Mouse (Mus musculus) stomach, postnatal 0 days (tissue): ENCODE measurements around the gene Patl1. TPM values are rescaled to one million over a fixed set of nuclear protein-coding genes. Genes with fewer than 3 reads are reported as not detected.
"Not testable (repeated sequence)": the region's sequence is repeated elsewhere in the genome, so short reads cannot be mapped to it uniquely, and the experiment has no call there.

Source experiments
- ATAC-seq: fragments of 200-750 bp; cut with Nextera tagmentation; 2 replicates; pipeline ENCODE4 v1.8.0; 2017; ENCODE audit not compliant: low FRiP score, low TSS enrichment
- DNase-seq: peaks from one replicate; pipeline ENCODE4 v3.0.0-alpha.2; 2016; ENCODE audit warnings: low spot score
- H3K27ac ChIP-seq: fragments of 300-500 bp; sonication (generic); replicated peaks from 2 replicates; pipeline ENCODE4 v1.5.1; 2014; ENCODE audit warnings: mild to moderate bottlenecking, control low read depth
- H3K27me3 ChIP-seq: fragments of 300-500 bp; sonication (generic); 2 replicates; pipeline ENCODE4 v1.6.1; 2014; ENCODE audit warnings: low read length; ENCODE audit not compliant: control insufficient read depth, insufficient read depth
- H3K36me3 ChIP-seq: fragments of 300-500 bp; sonication (generic); 2 replicates; pipeline ENCODE4 v1.6.1; 2014; ENCODE audit warnings: low read length, mixed read lengths; ENCODE audit not compliant: control insufficient read depth, insufficient read depth
- H3K4me1 ChIP-seq: fragments of 300-500 bp; sonication (generic); replicated peaks from 2 replicates; pipeline ENCODE4 v1.6.1; 2014; ENCODE audit warnings: antibody characterized with exemption; ENCODE audit not compliant: control insufficient read depth, insufficient read depth
- H3K4me2 ChIP-seq: fragments of 300-500 bp; sonication (generic); replicated peaks from 2 replicates; pipeline ENCODE4 v1.6.1; 2014; ENCODE audit warnings: low read depth, mild to moderate bottlenecking, control low read depth, moderate library complexity
- H3K4me3 ChIP-seq: fragments of 300-500 bp; sonication (generic); 2 replicates; pipeline ENCODE4 v1.5.1; 2014; ENCODE audit warnings: low read depth, low read length, control low read depth
- H3K9ac ChIP-seq: fragments of 300-500 bp; sonication (generic); 2 replicates; pipeline ENCODE4 v1.6.1; 2014; ENCODE audit warnings: mild to moderate bottlenecking, low read length, control low read depth, mixed read lengths
- H3K9me3 ChIP-seq: fragments of 300-500 bp; sonication (generic); 2 replicates; pipeline ENCODE4 v1.6.1; 2016; ENCODE audit warnings: low read length; ENCODE audit not compliant: control insufficient read depth
- CTCF ChIP-seq: IDR thresholded peaks from 2 replicates; pipeline ENCODE4 v1.5.1; 2016; ENCODE audit warnings: antibody characterized with exemption, low read depth, mild to moderate bottlenecking, moderate library complexity
- EP300 ChIP-seq: optimal IDR thresholded peaks from 2 replicates; pipeline ENCODE3; 2016; ENCODE audit warnings: antibody characterized with exemption
- WGBS: fragments of 180-500 bp; shearing (Covaris S2); extraction: QIAGEN DNeasy Blood & Tissue Kit; methylation state at CpG from one replicate; pipeline ENCODE4 v1.1.7; 2014; 5-methylcytosine and 5-hydroxymethylcytosine counted together
- polyA plus RNA-seq: library from polyadenylated mRNA; unstranded; fragments of >200 nt; fragmentation: Nextera tagmentation; extraction: Ambion mirVana; gene quantifications from 2 replicates; pipeline ENCODE4 v1.2.1, GENCODE M21; 2015

Gene Patl1
- polyA plus RNA-seq, result 5.7 and 6.6 TPM in 2 replicates

GRCm38 (mm10) chr19:11912037-11912532 lies at the start of gene Patl1:
Gene Patl1, plus strand, starts transcription at chr19:11912399.
- peak; percentile 98 for ATAC-seq
- peak within 1 kb of the TSS; percentile 95 for H3K27ac ChIP-seq
- DNase-seq, result peak; percentile 98
- H3K4me1 ChIP-seq, result no peaks in the 10 kb centered on the region
- peak within 1 kb of the TSS; percentile 90 for H3K9ac ChIP-seq
- TF ChIP-seq CTCF, result no peak
- H3K4me3 ChIP-seq, result peak within 1 kb of the TSS; percentile 93
- peak within 1 kb of the TSS; percentile 84 for H3K4me2 ChIP-seq
- no peaks in the 10 kb centered on the region for H3K36me3 ChIP-seq
- WGBS, result under 1% methylated on average over 45 of the region's 53 CpGs
- H3K9me3 ChIP-seq, result no peaks in the 10 kb centered on the region
- H3K27me3 ChIP-seq, result no peaks in the 10 kb centered on the region

- no peak for TF ChIP-seq EP300
- no peak for TF ChIP-seq CTCF
- H3K36me3 ChIP-seq, result no peaks in the 10 kb centered on the region
- WGBS, result 78% methylated on average over 2 of the region's 2 CpGs
- no peaks in the 10 kb centered on the region for H3K4me1 ChIP-seq
- H3K27me3 ChIP-seq, result no peaks in the 10 kb centered on the region
- DNase-seq, result no peak
- H3K4me3 ChIP-seq, result no peak overlapping the region
- no peaks in the 10 kb centered on the region for H3K9me3 ChIP-seq
- no peak overlapping the region for H3K4me2 ChIP-seq
- H3K9ac ChIP-seq, result no peak overlapping the region
- ATAC-seq, result no peak
- H3K27ac ChIP-seq, result no peak overlapping the region
Observed at GRCm38 (mm10) chr19:11867837-11868236, 44.4 kb upstream of the Patl1 start.

- no peak within 1 kb of the TSS for H3K27ac ChIP-seq
- DNase-seq (no peak), ATAC-seq (no peak)
- WGBS, result 40% methylated on average over 1 of the region's 1 CpGs
- H3K4me1 ChIP-seq, result no peaks in the 10 kb centered on the region
- no peaks in the 10 kb centered on the region for H3K9me3 ChIP-seq
- no peak within 1 kb of the TSS for H3K4me3 ChIP-seq
- H3K4me2 ChIP-seq, result no peak within 1 kb of the TSS
- H3K36me3 ChIP-seq, result no peaks in the 10 kb centered on the region
- no peak within 1 kb of the TSS for H3K9ac ChIP-seq
- no peak for TF ChIP-seq EP300
- no peak for TF ChIP-seq CTCF
- no peaks in the 10 kb centered on the region for H3K27me3 ChIP-seq
Observed at GRCm38 (mm10) chr19:11875006-11875405, 37.2 kb upstream of the Patl1 start, which contains the start of gene Olfr1419. Gene Olfr1419, minus strand, starts transcription at chr19:11875106.

GRCm38 (mm10) chr19:11878404-11878803 lies 33.8 kb upstream of the Patl1 start:
- not testable (repeated sequence) for DNase-seq, H3K9me3 ChIP-seq, H3K9ac ChIP-seq, H3K36me3 ChIP-seq, H3K4me3 ChIP-seq, H3K4me1 ChIP-seq, H3K4me2 ChIP-seq, H3K27ac ChIP-seq, H3K27me3 ChIP-seq, ATAC-seq
- WGBS, result 60% methylated on average over 22 of the region's 22 CpGs

- Histone ChIP-seq H3K4me1 (no peaks in the 10 kb centered on the region), H3K4me3 (no peak within 1 kb of the TSS), H3K27me3 (no peaks in the 10 kb centered on the region), H3K9me3 (no peaks in the 10 kb centered on the region), H3K36me3 (no peaks in the 10 kb centered on the region), H3K27ac (no peak within 1 kb of the TSS), H3K4me2 (no peak within 1 kb of the TSS), H3K9ac (no peak within 1 kb of the TSS)
- 48% methylated on average over 1 of the region's 1 CpGs for WGBS
- DNase-seq (no peak), ATAC-seq (no peak)
- TF ChIP-seq CTCF, result no peak
- no peak for TF ChIP-seq EP300
Observed at GRCm38 (mm10) chr19:11886265-11886664, 25.9 kb upstream of the Patl1 start, which contains the start of gene Olfr1420. Gene Olfr1420, plus strand, starts transcription at chr19:11886565.

GRCm38 (mm10) chr19:11911021-11911420 lies 1.2 kb upstream of the Patl1 start:
- TF ChIP-seq CTCF (no peak), EP300 (no peak)
- ATAC-seq (no peak), DNase-seq (no peak)
- H3K9ac ChIP-seq, result no peak overlapping the region
- no peaks in the 10 kb centered on the region for H3K9me3 ChIP-seq
- H3K36me3 ChIP-seq, result no peaks in the 10 kb centered on the region
- H3K4me2 ChIP-seq, result peak overlapping the region; percentile 84
- H3K4me3 ChIP-seq, result peak overlapping the region; percentile 93
- H3K4me1 ChIP-seq, result no peaks in the 10 kb centered on the region
- no peak overlapping the region for H3K27ac ChIP-seq
- H3K27me3 ChIP-seq, result no peaks in the 10 kb centered on the region
- WGBS, result 85% methylated on average over 5 of the region's 5 CpGs
